11 mouse cellular contexts compared by ENCODE assay signal in genomic region chr16:38295349-38295930, GRCm38 (mm10). TPM values are rescaled to one million over a fixed set of nuclear protein-coding genes. Genes with fewer than 3 reads are reported as not detected.
DNase-seq lines count a peak whose midpoint lies in the region; ATAC-seq lines count a peak whose summit lies in the region.
"Had no signal": no experiment of that assay in that cellular context is flagged by ENCODE, and none has a peak within 500 bp of the region (broad histone marks: within the 10 kb centered on the region; RNA-seq: fewer than 3 reads in every experiment).

No protein-coding gene starts in this region.

- H3K4me3 ChIP-seq in midbrain, embryonic 14.5 days (replicated peaks; ENCODE audit: low read depth, low read length): no peak overlapping the region
- no peak overlapping the region for H3K4me3 ChIP-seq in midbrain, embryonic 13.5 days (replicated peaks)
- no peak overlapping the region for H3K4me3 ChIP-seq in stomach, embryonic 15.5 days (replicated peaks)
- H3K4me3 ChIP-seq: forebrain, embryonic 12.5 days; limb, embryonic 10.5 days had no signal

- H3K9me3 ChIP-seq in midbrain, embryonic 14.5 days (ENCODE audit: control insufficient read depth, low read length): no peaks in the 10 kb centered on the region
- H3K9me3 ChIP-seq in midbrain, embryonic 13.5 days: no peaks in the 10 kb centered on the region
- H3K9me3 ChIP-seq in stomach, embryonic 15.5 days: no peaks in the 10 kb centered on the region
- H3K9me3 ChIP-seq: forebrain, embryonic 12.5 days; limb, embryonic 10.5 days had no signal

- H3K9ac ChIP-seq in midbrain, embryonic 14.5 days (replicated peaks; ENCODE audit: low read length): no peak overlapping the region
- H3K9ac ChIP-seq in midbrain, embryonic 13.5 days (replicated peaks): no peak overlapping the region
- H3K9ac ChIP-seq in stomach, embryonic 15.5 days: no peak overlapping the region
- H3K9ac ChIP-seq: forebrain, embryonic 12.5 days had no signal

- ATAC-seq in midbrain, embryonic 14.5 days (ENCODE audit: low FRiP score, low TSS enrichment): no peak
- ATAC-seq in midbrain, embryonic 13.5 days: no peak
- 0 out of 2 replicates have a peak, but pooled peaks have one; percentile 41 for ATAC-seq in stomach, embryonic 15.5 days (ENCODE audit: insufficient read depth, low FRiP score, low read depth)

- no peak overlapping the region for H3K4me2 ChIP-seq in midbrain, embryonic 14.5 days (ENCODE audit: low read length)
- H3K4me2 ChIP-seq in midbrain, embryonic 13.5 days (replicated peaks): no peak overlapping the region
- 0 out of 2 replicates have a peak overlapping the region, but pooled peaks have one; percentile 19 for H3K4me2 ChIP-seq in stomach, embryonic 15.5 days
- H3K4me2 ChIP-seq: forebrain, embryonic 12.5 days had no signal

- no peaks in the 10 kb centered on the region for H3K27me3 ChIP-seq in midbrain, embryonic 14.5 days (ENCODE audit: control insufficient read depth, insufficient read depth, low read length)
- H3K27me3 ChIP-seq in midbrain, embryonic 13.5 days: no peaks in the 10 kb centered on the region
- H3K27me3 ChIP-seq in stomach, embryonic 15.5 days (replicated peaks): no peaks in the 10 kb centered on the region
- H3K27me3 ChIP-seq: forebrain, embryonic 12.5 days had no signal

- 62% methylated on average over 5 of the region's 5 CpGs for WGBS in midbrain, embryonic 14.5 days
- 57% methylated on average over 5 of the region's 5 CpGs for WGBS in midbrain, embryonic 13.5 days
- WGBS in stomach, embryonic 15.5 days: 35% methylated on average over 5 of the region's 5 CpGs

- no peaks in the 10 kb centered on the region for H3K36me3 ChIP-seq in midbrain, embryonic 14.5 days (ENCODE audit: control insufficient read depth, insufficient read depth, low read length)
- H3K36me3 ChIP-seq in midbrain, embryonic 13.5 days: no peaks in the 10 kb centered on the region
- no peaks in the 10 kb centered on the region for H3K36me3 ChIP-seq in stomach, embryonic 15.5 days
- H3K36me3 ChIP-seq: forebrain, embryonic 12.5 days; limb, embryonic 10.5 days had no signal

- no peak overlapping the region for H3K27ac ChIP-seq in midbrain, embryonic 14.5 days (replicated peaks; ENCODE audit: low read depth, low read length)
- no peak overlapping the region for H3K27ac ChIP-seq in midbrain, embryonic 13.5 days
- peak overlapping the region; percentile 75 for H3K27ac ChIP-seq in stomach, embryonic 15.5 days
- H3K27ac ChIP-seq: forebrain, embryonic 12.5 days; limb, embryonic 10.5 days had no signal

- DNase-seq in adrenal gland, postnatal 14 days: peak; percentile 22
- no peak for DNase-seq in adrenal gland, adult 8-10 months
- peak; percentile 12 for DNase-seq in midbrain, embryonic 14.5 days
- peak; percentile 57 to 73 for DNase-seq in kidney, adult 8-10 months
- DNase-seq in testis, postnatal 10 days (ENCODE audit: low spot score): no peak
- no peak for DNase-seq in right cerebral cortex, postnatal 14 days
- DNase-seq: heart, postnatal 36 days had no signal

- no peaks in the 10 kb centered on the region for H3K4me1 ChIP-seq in midbrain, embryonic 14.5 days (ENCODE audit: control insufficient read depth, insufficient read depth, low read length)
- no peaks in the 10 kb centered on the region for H3K4me1 ChIP-seq in midbrain, embryonic 13.5 days (replicated peaks)
- H3K4me1 ChIP-seq in stomach, embryonic 15.5 days: 0 out of 2 replicates have a peak, but pooled peaks cover 3% of the 10 kb centered on the region
- H3K4me1 ChIP-seq: forebrain, embryonic 12.5 days; limb, embryonic 10.5 days had no signal

RNA-seq across cellular contexts. Expression of gene Nr1i2, which starts 0.8 kb away (rescaled TPM):
- total RNA-seq in adrenal gland, postnatal 14 days (2021): 0.79 and 5.3 TPM in 2 replicates
- total RNA-seq in adrenal gland, adult 8-10 months (2022): under 1 TPM in 1 of 4 experiments, not detected in 3; 0.11 TPM
- not detected in 2 replicates for polyA plus RNA-seq in midbrain, embryonic 14.5 days (2014; fragmentation: Nextera tagmentation; extraction: Ambion mirVana)
- polyA plus RNA-seq in midbrain, embryonic 13.5 days (2015; fragmentation: Nextera tagmentation; extraction: Ambion mirVana): not detected in 2 replicates
- 6.2 and 7.4 TPM in 2 replicates for polyA plus RNA-seq in stomach, embryonic 15.5 days (2015; fragmentation: Nextera tagmentation; extraction: Ambion mirVana)
- total RNA-seq: heart, postnatal 36 days had no signal
- polyA plus RNA-seq: forebrain, embryonic 12.5 days; limb, embryonic 10.5 days had no signal

RNA-seq across cellular contexts. Expression of gene Maats1, which starts 46.5 kb away (rescaled TPM):
- 0.48 and 0.53 TPM in 2 replicates for total RNA-seq in adrenal gland, postnatal 14 days (2021)
- 1 to 10 TPM in 1 of 4 experiments, under 1 TPM in 3; 0.38 to 1.0 (median 0.46) TPM for total RNA-seq in adrenal gland, adult 8-10 months (2022)
- 0.51 and 1.0 TPM in 2 replicates for polyA plus RNA-seq in midbrain, embryonic 14.5 days (2014; fragmentation: Nextera tagmentation; extraction: Ambion mirVana)
- 0.88 and 0.98 TPM in 2 replicates for polyA plus RNA-seq in midbrain, embryonic 13.5 days (2015; fragmentation: Nextera tagmentation; extraction: Ambion mirVana)
- polyA plus RNA-seq in stomach, embryonic 15.5 days (2015; fragmentation: Nextera tagmentation; extraction: Ambion mirVana): 0.09 and 0.14 TPM in 2 replicates
- total RNA-seq: heart, postnatal 36 days had no signal
- polyA plus RNA-seq: limb, embryonic 10.5 days had no signal

RNA-seq across cellular contexts. Expression of gene Cox17, which starts 51.4 kb away (rescaled TPM):
- total RNA-seq in adrenal gland, postnatal 14 days (2021): 474 and 521 TPM in 2 replicates
- 100 to 1,000 TPM; 171 to 378 (median 215) TPM for total RNA-seq in adrenal gland, adult 8-10 months (2022)
- polyA plus RNA-seq in midbrain, embryonic 14.5 days (2014; fragmentation: Nextera tagmentation; extraction: Ambion mirVana): 83.8 and 88.1 TPM in 2 replicates
- 105 and 108 TPM in 2 replicates for polyA plus RNA-seq in midbrain, embryonic 13.5 days (2015; fragmentation: Nextera tagmentation; extraction: Ambion mirVana)
- polyA plus RNA-seq in stomach, embryonic 15.5 days (2015; fragmentation: Nextera tagmentation; extraction: Ambion mirVana): 181 and 190 TPM in 2 replicates

RNA-seq across cellular contexts. Expression of gene Gm21987, which starts 51.4 kb away (rescaled TPM):
- not detected in 2 replicates for total RNA-seq in adrenal gland, postnatal 14 days (2021)
- under 1 TPM in 1 of 4 experiments, not detected in 3; 0.97 TPM for total RNA-seq in adrenal gland, adult 8-10 months (2022)
- not detected in 2 replicates for polyA plus RNA-seq in midbrain, embryonic 14.5 days (2014; fragmentation: Nextera tagmentation; extraction: Ambion mirVana)
- polyA plus RNA-seq in midbrain, embryonic 13.5 days (2015; fragmentation: Nextera tagmentation; extraction: Ambion mirVana): not detected in 2 replicates
- not detected in 2 replicates for polyA plus RNA-seq in stomach, embryonic 15.5 days (2015; fragmentation: Nextera tagmentation; extraction: Ambion mirVana)
- total RNA-seq: heart, postnatal 36 days had no signal
- polyA plus RNA-seq: forebrain, embryonic 12.5 days; limb, embryonic 10.5 days had no signal

Comparison
In these comparisons a context has a peak if more than half of its experiments do, and no peak if none do; other contexts are left out.
1. DNase-seq: peak in adrenal gland, postnatal 14 days (single experiment), midbrain, embryonic 14.5 days (single experiment) and kidney, adult 8-10 months (2 of 2); none in adrenal gland, adult 8-10 months (single experiment), testis, postnatal 10 days (single experiment) and right cerebral cortex, postnatal 14 days (single experiment).